Mouse (Mus musculus): Measurements from ENCODE around the gene C1qtnf6.

C1qtnf6 gene

DNA sequence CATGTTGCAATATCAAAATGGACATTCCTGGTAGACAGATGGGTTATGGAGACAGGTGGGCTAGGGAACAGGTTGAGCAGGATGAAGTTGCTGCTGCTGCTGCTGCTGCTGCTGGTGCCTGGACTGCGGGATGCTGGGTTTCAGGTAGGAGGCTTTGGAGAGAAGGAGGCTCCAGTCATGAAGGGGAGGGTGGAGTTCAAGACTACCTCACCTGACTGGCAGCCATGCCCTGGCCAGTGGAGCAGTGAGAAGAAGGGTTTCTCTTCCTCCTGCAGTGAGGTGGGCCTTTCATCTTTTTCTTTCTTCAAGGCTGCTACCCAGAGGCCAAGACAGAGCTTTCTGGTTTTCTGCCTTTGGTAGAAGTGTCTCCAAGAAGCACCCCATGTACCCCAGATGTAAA is 54.3 kb downstream of the C1qtnf6 start:
- no peak for DNase-seq

DNA sequence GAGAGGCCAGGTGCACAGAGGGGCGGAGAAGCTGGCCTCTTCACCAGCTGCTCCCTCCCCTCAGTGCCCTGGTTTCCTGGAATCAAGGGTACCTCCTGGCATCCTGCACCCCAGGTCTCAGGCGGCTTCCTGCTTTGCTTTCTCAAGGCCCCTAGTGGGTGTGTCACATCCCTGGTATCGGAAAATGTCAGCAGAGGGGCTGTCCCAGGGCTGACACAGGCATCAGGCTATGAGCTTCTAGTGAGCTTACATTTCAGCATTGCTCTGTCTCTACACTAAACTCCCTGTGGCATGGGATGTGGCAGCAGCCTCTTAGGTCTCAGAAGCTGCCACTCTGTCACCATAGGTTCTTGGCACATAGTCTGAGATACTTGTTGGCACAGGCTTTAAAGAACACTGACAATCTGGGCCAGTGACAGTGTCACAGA is 55.6 kb downstream of the C1qtnf6 start:
- no peak for DNase-seq

DNA sequence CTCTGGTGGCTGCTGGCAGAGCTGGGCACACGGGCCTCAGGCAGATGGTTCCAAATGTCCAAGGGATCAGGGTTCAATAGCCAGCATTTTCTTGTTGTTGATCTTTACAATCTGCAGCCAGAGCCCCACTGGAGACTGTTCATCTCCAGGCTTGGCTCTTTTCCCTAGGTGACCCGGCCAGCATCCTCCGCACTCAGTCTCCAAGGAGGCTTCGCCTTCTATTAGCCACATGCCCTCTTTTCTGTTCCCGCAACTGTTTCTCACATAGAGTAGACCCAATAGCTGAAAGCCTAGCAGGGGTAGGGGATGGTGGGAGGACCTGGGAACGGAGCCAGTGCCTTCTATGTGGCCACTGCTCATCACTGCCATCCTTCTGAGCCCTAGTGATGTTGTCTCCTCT is 57.8 kb downstream of the C1qtnf6 start:
- DNase-seq: no peak

Measured in kidney, postnatal 25 days (tissue).